Mouse (Mus musculus): ENCODE results near the gene Gtf3c3. TPM values are rescaled to one million over a fixed set of nuclear protein-coding genes. Genes with fewer than 3 reads are reported as not detected.

Gene Gtf3c3
- 15.1 and 15.2 TPM in 2 replicates for polyA plus RNA-seq (2015; fragmentation: Nextera tagmentation; extraction: Ambion mirVana)

GRCm38 (mm10) chr1:54438340-54439079, at the start of gene Gtf3c3:
Gtf3c3 (minus strand) TSS chr1:54438971.

Other genes starting within 250 kb of the Gtf3c3 start
- 7.3 and 7.5 TPM in 2 replicates for gene Hecw2, start 243.8 kb downstream of the Gtf3c3 start, polyA plus RNA-seq (2015; fragmentation: Nextera tagmentation; extraction: Ambion mirVana)
- 0.11 and 0.12 TPM in 2 replicates for gene Ccdc150, start 188.3 kb downstream of the Gtf3c3 start, polyA plus RNA-seq (2015; fragmentation: Nextera tagmentation; extraction: Ambion mirVana)
- gene Pgap1, start 118.7 kb upstream of the Gtf3c3 start, polyA plus RNA-seq (2015; fragmentation: Nextera tagmentation; extraction: Ambion mirVana): 17.9 and 21.9 TPM in 2 replicates